Mouse (Mus musculus) lung, postnatal 0 days (tissue): Measurements from ENCODE around the gene Mlh3. TPM values are rescaled to one million over a fixed set of nuclear protein-coding genes. Genes with fewer than 3 reads are reported as not detected.

Experiments
- ATAC-seq: fragments of 200-750 bp; cut with Nextera tagmentation; 2 replicates; pipeline ENCODE4 v1.8.0; 2017; ENCODE audit warnings: moderate library complexity
- DNase-seq: peaks from one replicate; pipeline ENCODE4 v3.0.0-alpha.2; 2016; ENCODE audit warnings: low spot score
- H3K27ac ChIP-seq: fragments of 300-500 bp; sonication (generic); 2 replicates; pipeline ENCODE4 v1.5.1; 2014; ENCODE audit warnings: antibody characterized with exemption, mild to moderate bottlenecking, low read length, mixed read lengths
- H3K27me3 ChIP-seq: fragments of 300-500 bp; sonication (generic); replicated peaks from 2 replicates; pipeline ENCODE4 v1.6.1; 2014; ENCODE audit warnings: low read length, mixed read lengths; ENCODE audit not compliant: insufficient read depth
- H3K36me3 ChIP-seq: fragments of 300-500 bp; sonication (generic); 2 replicates; pipeline ENCODE4 v1.6.1; 2014; ENCODE audit warnings: low read length, mixed read lengths; ENCODE audit not compliant: insufficient read depth
- H3K4me1 ChIP-seq: fragments of 300-500 bp; sonication (generic); 2 replicates; pipeline ENCODE4 v1.6.1; 2014; ENCODE audit warnings: antibody characterized with exemption, low read depth, low read length, mixed read lengths; ENCODE audit not compliant: insufficient read depth
- H3K4me2 ChIP-seq: fragments of 300-500 bp; sonication (generic); replicated peaks from 2 replicates; pipeline ENCODE4 v1.6.1; 2014; ENCODE audit warnings: low read depth, mild to moderate bottlenecking, low read length, moderate library complexity, mixed read lengths
- H3K4me3 ChIP-seq: fragments of 300-500 bp; sonication (generic); 2 replicates; pipeline ENCODE4 v1.5.1; 2014; ENCODE audit warnings: low read depth, low read length
- H3K9ac ChIP-seq: fragments of 300-500 bp; sonication (generic); replicated peaks from 2 replicates; pipeline ENCODE4 v1.6.1; 2014; ENCODE audit warnings: low read depth, mild to moderate bottlenecking
- H3K9me3 ChIP-seq: fragments of 300-500 bp; sonication (generic); 2 replicates; pipeline ENCODE4 v1.6.1; 2016; ENCODE audit warnings: low read length, mixed read lengths
- CTCF ChIP-seq: IDR thresholded peaks from 2 replicates; pipeline ENCODE4 v1.5.1; 2016; ENCODE audit warnings: antibody characterized with exemption, mild to moderate bottlenecking
- EP300 ChIP-seq: IDR thresholded peaks from 2 replicates; pipeline ENCODE4 v1.6.1; 2016; ENCODE audit warnings: antibody characterized with exemption, mild to moderate bottlenecking, control low read depth
- WGBS: fragments of 180-500 bp; shearing (Covaris S2); extraction: QIAGEN DNeasy Blood & Tissue Kit; methylation state at CpG from one replicate; pipeline ENCODE4 v1.1.7; 2014; 5-methylcytosine and 5-hydroxymethylcytosine counted together
- polyA plus RNA-seq: library from polyadenylated mRNA; unstranded; fragments of >200 nt; fragmentation: Nextera tagmentation; extraction: Ambion mirVana; gene quantifications from 2 replicates; pipeline ENCODE4 v1.2.1, GENCODE M21; 2015

Gene Mlh3
- polyA plus RNA-seq, 1 experiment from 2014 or later = 4.2 TPM

GRCm38 (mm10) chr12:85219905-85220290, 50.5 kb downstream of the Mlh3 start:
- WGBS = 3% methylated on average over 12 of the region's 12 CpGs
- peak overlapping the region; percentile 81 for H3K27ac ChIP-seq
- no peak for ATAC-seq

GRCm38 (mm10) chr12:85219236-85219904, 51.0 kb downstream of the Mlh3 start, which contains the start of gene Eif2b2:
Eif2b2 (plus strand) TSS chr12:85219481.
- peak within 1 kb of the TSS; percentile 86 for H3K4me2 ChIP-seq
- H3K9me3 ChIP-seq = no peaks in the 10 kb centered on the region
- ATAC-seq (peak; percentile 100), DNase-seq (peak; percentile 99)
- WGBS = under 1% methylated on average over 54 of the region's 54 CpGs
- peak; percentile 55; the same call in 1 of the 2 replicates for TF ChIP-seq EP300
- no peak for TF ChIP-seq CTCF
- H3K27me3 ChIP-seq = no peaks in the 10 kb centered on the region
- 0 out of 2 replicates have a peak, but pooled peaks cover 10% of the 10 kb centered on the region for H3K36me3 ChIP-seq
- peak within 1 kb of the TSS; percentile 60 for H3K9ac ChIP-seq
- H3K4me1 ChIP-seq = peaks cover 7% of the 10 kb centered on the region; the same call in 1 of the 2 replicates
- peak within 1 kb of the TSS; percentile 83 for H3K4me3 ChIP-seq
- peak within 1 kb of the TSS; percentile 81 for H3K27ac ChIP-seq

More at GRCm38 (mm10) chr12:85219905-85220290, 50.5 kb downstream of the Mlh3 start:
- H3K4me2 ChIP-seq = peak overlapping the region; percentile 86
- TF ChIP-seq CTCF = peak; percentile 23; the same call in 1 of the 2 replicates
- no peak for TF ChIP-seq EP300
- DNase-seq = peak; percentile 29
- H3K9me3 ChIP-seq = no peaks in the 10 kb centered on the region
- H3K27me3 ChIP-seq = no peaks in the 10 kb centered on the region
- H3K4me1 ChIP-seq = peaks cover 7% of the 10 kb centered on the region; the same call in 1 of the 2 replicates
- peaks cover 10% of the 10 kb centered on the region; the same call in 1 of the 2 replicates for H3K36me3 ChIP-seq
- H3K9ac ChIP-seq = peak overlapping the region; percentile 60
- peak overlapping the region; percentile 83 for H3K4me3 ChIP-seq

GRCm38 (mm10) chr12:85217733-85218310, 52.6 kb downstream of the Mlh3 start:
- 46% methylated on average over 2 of the region's 2 CpGs for WGBS
- H3K4me3 ChIP-seq = no peak overlapping the region
- H3K4me1 ChIP-seq = peaks cover 7% of the 10 kb centered on the region; the same call in 1 of the 2 replicates
- no peaks in the 10 kb centered on the region for H3K27me3 ChIP-seq
- DNase-seq (no peak), ATAC-seq (no peak)
- 0 out of 2 replicates have a peak, but pooled peaks cover 2% of the 10 kb centered on the region for H3K36me3 ChIP-seq
- no peak overlapping the region for H3K4me2 ChIP-seq
- H3K9me3 ChIP-seq = no peaks in the 10 kb centered on the region
- H3K27ac ChIP-seq = no peak overlapping the region
- TF ChIP-seq CTCF = no peak
- no peak for TF ChIP-seq EP300
- H3K9ac ChIP-seq = no peak overlapping the region

GRCm38 (mm10) chr12:85215031-85215430, 55.4 kb downstream of the Mlh3 start:
- no peaks in the 10 kb centered on the region for H3K36me3 ChIP-seq
- peaks cover 7% of the 10 kb centered on the region; the same call in 1 of the 2 replicates for H3K4me1 ChIP-seq
- H3K9ac ChIP-seq = no peak overlapping the region
- TF ChIP-seq CTCF (no peak), EP300 (no peak)
- no peak for ATAC-seq
- no peak overlapping the region for H3K4me2 ChIP-seq
- H3K9me3 ChIP-seq = no peaks in the 10 kb centered on the region
- 68% methylated on average over 5 of the region's 5 CpGs for WGBS
- H3K27ac ChIP-seq = no peak overlapping the region
- no peak overlapping the region for H3K4me3 ChIP-seq
- no peaks in the 10 kb centered on the region for H3K27me3 ChIP-seq
- no peak for DNase-seq

- Histone ChIP-seq H3K4me2 (no peak overlapping the region), H3K4me3 (no peak overlapping the region), H3K27me3 (no peaks in the 10 kb centered on the region), H3K9ac (no peak overlapping the region), H3K9me3 (no peaks in the 10 kb centered on the region), H3K4me1 (no peaks in the 10 kb centered on the region), H3K36me3 (no peaks in the 10 kb centered on the region), H3K27ac (no peak overlapping the region)
- 27% methylated on average over 7 of the region's 7 CpGs for WGBS
- no peak for DNase-seq
- TF ChIP-seq EP300 (no peak), CTCF (no peak)
- no peak for ATAC-seq
Measured at GRCm38 (mm10) chr12:85208687-85209199, 61.7 kb downstream of the Mlh3 start.

GRCm38 (mm10) chr12:85205425-85205824, 65.0 kb downstream of the Mlh3 start:
- DNase-seq (no peak), ATAC-seq (no peak)
- H3K4me2 ChIP-seq = no peak overlapping the region
- TF ChIP-seq CTCF (no peak), EP300 (no peak)
- 81% methylated on average over 10 of the region's 10 CpGs for WGBS
- no peaks in the 10 kb centered on the region for H3K9me3 ChIP-seq
- H3K9ac ChIP-seq = no peak overlapping the region
- peaks cover 10% of the 10 kb centered on the region; the same call in 1 of the 2 replicates for H3K4me1 ChIP-seq
- no peak overlapping the region for H3K4me3 ChIP-seq
- no peak overlapping the region for H3K27ac ChIP-seq
- H3K27me3 ChIP-seq = no peaks in the 10 kb centered on the region
- no peaks in the 10 kb centered on the region for H3K36me3 ChIP-seq
